Mouse (Mus musculus) C2C12 (cell line): ENCODE data around the gene Gstm1. TPM values are rescaled to one million over a fixed set of nuclear protein-coding genes. Genes with fewer than 3 reads are reported as not detected.

Source experiments
- H3K27me3 ChIP-seq: one replicate; pipeline ENCODE4 v1.6.1; 2011; ENCODE audit not compliant: control insufficient read depth, insufficient read depth, insufficient read length
- H3K36me3 ChIP-seq: one replicate; pipeline ENCODE4 v1.6.1; 2011; ENCODE audit not compliant: control insufficient read depth, insufficient read depth
- H3K4me3 ChIP-seq: one replicate; pipeline ENCODE4 v1.5.1; 2011; ENCODE audit warnings: mild to moderate bottlenecking, control low read depth; ENCODE audit not compliant: poor library complexity, insufficient read depth, severe bottlenecking
- H3K79me2 ChIP-seq: one replicate; pipeline ENCODE4 v1.6.1; 2011; ENCODE audit not compliant: control insufficient read depth, insufficient read depth
- H3K79me3 ChIP-seq: one replicate; pipeline ENCODE4 v1.6.1; 2011; ENCODE audit warnings: low read depth, control low read depth
- H3ac ChIP-seq: one replicate; pipeline ENCODE3; 2011; ENCODE audit warnings: low read depth; ENCODE audit not compliant: control insufficient read depth, insufficient read length
- CEBPB ChIP-seq: IDR thresholded peaks from one replicate; pipeline ENCODE4 v1.6.1; 2011; ENCODE audit warnings: low read depth, mild to moderate bottlenecking, control low read depth, moderate library complexity
- CTCF ChIP-seq: IDR thresholded peaks from one replicate; pipeline ENCODE4 v1.5.1; 2011; ENCODE audit not compliant: control insufficient read depth, insufficient read depth, insufficient read length
- FOSL1 ChIP-seq: IDR thresholded peaks from one replicate; pipeline ENCODE4 v1.8.0; 2011; ENCODE audit warnings: mild to moderate bottlenecking, low read length; ENCODE audit not compliant: poor library complexity, insufficient read depth, severe bottlenecking
- MAX ChIP-seq: IDR thresholded peaks from one replicate; pipeline ENCODE4 v1.6.1; 2011; ENCODE audit warnings: mild to moderate bottlenecking, control low read depth
- MYOD1 ChIP-seq: IDR thresholded peaks from one replicate; pipeline ENCODE4 v1.6.1; 2011; ENCODE audit warnings: low read depth; ENCODE audit not compliant: control insufficient read depth, insufficient read length
- MYOG ChIP-seq: IDR thresholded peaks from one replicate; pipeline ENCODE4 v1.6.1; 2011; ENCODE audit not compliant: control insufficient read depth, insufficient read length; ENCODE audit errors: extremely low read depth
- USF1 ChIP-seq: IDR thresholded peaks from one replicate; pipeline ENCODE4 v1.6.1; 2011; ENCODE audit warnings: low read depth, mild to moderate bottlenecking, control low read depth, moderate library complexity
- long read RNA-seq, 2 experiments: library from polyadenylated mRNA; unstranded; transcript quantifications; one replicate each; pipeline ENCODE4 v2.0.0; 2019 to 2020
- polyA plus RNA-seq: library from polyadenylated mRNA; unstranded; fragments of >200 nt; fragmentation: generic; extraction: Trizol; gene quantifications from one replicate; pipeline ENCODE4 v1.2.1, GENCODE M21; 2012; ENCODE audit warnings: missing spikeins

Gene Gstm1
- 89.8 TPM for polyA plus RNA-seq
- long read RNA-seq, experiment 1, transcript Gstm1-201 (8 exons, 1,289 nt), result major isoform, 194 of 227 reads
- long read RNA-seq, experiment 1, partial matches to known transcripts, result 24 of 227 reads
- long read RNA-seq, experiment 1, other reads (novel, unspliced or antisense), result 7 of 227 reads
- long read RNA-seq, experiment 2, transcript Gstm1-201 (8 exons, 1,289 nt), result major isoform, 40 of 42 reads
- long read RNA-seq, experiment 2, partial matches to known transcripts, result 1 of 42 reads
- long read RNA-seq, experiment 2, other reads (novel, unspliced or antisense), result 1 of 42 reads

GRCm38 (mm10) chr3:108017473-108018189 is at the start of gene Gstm1:
Gene Gstm1, minus strand, starts transcription at chr3:108017973.
- H3ac ChIP-seq, result peak within 1 kb of the TSS; percentile 13
- peaks cover 6% of the 10 kb centered on the region for H3K79me3 ChIP-seq
- H3K4me3 ChIP-seq, result peak within 1 kb of the TSS; percentile 24
- peaks cover 10% of the 10 kb centered on the region for H3K27me3 ChIP-seq
- H3K79me2 ChIP-seq, result no peaks in the 10 kb centered on the region
- H3K36me3 ChIP-seq, result peaks cover 6% of the 10 kb centered on the region
- TF ChIP-seq CEBPB, result no peak
- TF ChIP-seq MAX, result peak; percentile 88
- peak; percentile 73 for TF ChIP-seq CTCF
- no peak for TF ChIP-seq MYOD1
- no peak for TF ChIP-seq MYOG
- TF ChIP-seq FOSL1, result no peak
- TF ChIP-seq USF1, result no peak

GRCm38 (mm10) chr3:108067370-108067934 is 49.7 kb upstream of the Gstm1 start:
- Histone ChIP-seq H3K4me3 (no peak overlapping the region), H3K79me2 (no peaks in the 10 kb centered on the region), H3ac (no peak overlapping the region), H3K36me3 (no peaks in the 10 kb centered on the region), H3K27me3 (no peaks in the 10 kb centered on the region), H3K79me3 (no peaks in the 10 kb centered on the region)
- TF ChIP-seq MAX (no peak), MYOD1 (no peak), USF1 (no peak), CTCF (no peak), FOSL1 (no peak), MYOG (no peak), CEBPB (no peak)

GRCm38 (mm10) chr3:108065551-108065950 is 47.8 kb upstream of the Gstm1 start:
- Histone ChIP-seq H3ac (no peak overlapping the region), H3K79me3 (no peaks in the 10 kb centered on the region), H3K79me2 (no peaks in the 10 kb centered on the region), H3K4me3 (no peak overlapping the region), H3K27me3 (no peaks in the 10 kb centered on the region), H3K36me3 (no peaks in the 10 kb centered on the region)
- TF ChIP-seq CEBPB, result no peak
- TF ChIP-seq FOSL1, result no peak
- TF ChIP-seq MAX, result no peak
- no peak for TF ChIP-seq USF1
- no peak for TF ChIP-seq MYOD1
- no peak for TF ChIP-seq CTCF
- no peak for TF ChIP-seq MYOG

GRCm38 (mm10) chr3:108064672-108065071 is 46.9 kb upstream of the Gstm1 start:
- no peaks in the 10 kb centered on the region for H3K27me3 ChIP-seq
- no peak overlapping the region for H3ac ChIP-seq
- H3K79me3 ChIP-seq, result no peaks in the 10 kb centered on the region
- H3K79me2 ChIP-seq, result no peaks in the 10 kb centered on the region
- TF ChIP-seq USF1 (no peak), MYOG (no peak), MYOD1 (no peak), MAX (no peak), CEBPB (no peak), CTCF (no peak), FOSL1 (no peak)
- H3K4me3 ChIP-seq, result no peak overlapping the region
- no peaks in the 10 kb centered on the region for H3K36me3 ChIP-seq

- no peak for TF ChIP-seq MYOG
- TF ChIP-seq CEBPB, result no peak
- no peak for TF ChIP-seq USF1
- TF ChIP-seq FOSL1, result no peak
- no peak for TF ChIP-seq MYOD1
- no peak for TF ChIP-seq CTCF
- no peak for TF ChIP-seq MAX
Observed at GRCm38 (mm10) chr3:108062648-108063047, 44.9 kb upstream of the Gstm1 start.

More at GRCm38 (mm10) chr3:108062648-108063047, 44.9 kb upstream of the Gstm1 start:
- Histone ChIP-seq H3K79me2 (no peaks in the 10 kb centered on the region), H3K36me3 (no peaks in the 10 kb centered on the region), H3K27me3 (no peaks in the 10 kb centered on the region), H3K79me3 (no peaks in the 10 kb centered on the region), H3ac (no peak overlapping the region), H3K4me3 (no peak overlapping the region)
